Mouse (Mus musculus): ENCODE results near the gene Spata5.

The Spata5 gene

DNA sequence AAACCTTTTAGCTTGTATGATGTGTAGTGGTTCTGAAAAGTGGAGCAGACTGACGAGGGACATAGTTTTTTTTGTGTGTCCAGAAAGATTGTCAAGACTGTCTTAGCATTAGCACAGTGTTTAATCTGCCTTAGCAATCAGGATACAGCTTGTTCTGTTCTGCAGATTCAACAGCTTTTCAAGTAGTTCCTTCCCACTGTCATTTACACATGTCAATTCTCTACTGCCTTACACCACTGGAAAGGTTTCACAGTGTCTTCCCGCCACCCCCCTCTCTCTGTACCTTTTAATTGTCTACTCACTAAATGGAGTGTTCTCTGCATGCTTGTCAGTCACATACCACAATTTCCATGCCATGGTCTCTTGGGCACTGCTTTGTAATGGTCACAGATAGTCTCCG is 1.5 kb downstream of the Spata5 start:
- no peak for DNase-seq

DNA sequence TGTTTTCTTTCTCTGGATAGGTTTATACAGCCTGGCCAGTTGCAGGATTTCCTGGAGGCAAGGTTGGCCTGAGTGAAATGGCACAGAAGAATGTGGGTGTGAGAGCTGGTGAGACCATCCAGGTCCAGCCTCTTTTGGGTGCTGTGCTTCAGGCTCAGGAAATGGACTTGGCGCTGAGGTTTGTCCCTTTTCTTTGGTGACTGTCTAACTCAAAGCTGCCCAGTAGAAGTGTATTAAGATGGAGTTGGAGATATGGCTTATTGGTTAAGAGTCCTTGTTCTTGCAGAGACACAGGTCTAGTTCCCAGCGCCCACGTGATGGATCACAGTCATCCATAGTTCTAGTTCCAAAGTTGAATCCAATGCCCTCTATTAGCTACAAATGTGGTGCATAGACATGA is 6.4 kb downstream of the Spata5 start:
- no peak for DNase-seq

GRCm38 (mm10) chr3:37430359-37430758 is 10.7 kb downstream of the Spata5 start:
- no peak for DNase-seq

GRCm38 (mm10) chr3:37439770-37440169 is 20.1 kb downstream of the Spata5 start:
- DNase-seq, result no peak

- DNase-seq, result no peak
These were observed 23.7 kb downstream of the Spata5 start for GRCm38 (mm10) chr3:37443409-37443808.

DNA sequence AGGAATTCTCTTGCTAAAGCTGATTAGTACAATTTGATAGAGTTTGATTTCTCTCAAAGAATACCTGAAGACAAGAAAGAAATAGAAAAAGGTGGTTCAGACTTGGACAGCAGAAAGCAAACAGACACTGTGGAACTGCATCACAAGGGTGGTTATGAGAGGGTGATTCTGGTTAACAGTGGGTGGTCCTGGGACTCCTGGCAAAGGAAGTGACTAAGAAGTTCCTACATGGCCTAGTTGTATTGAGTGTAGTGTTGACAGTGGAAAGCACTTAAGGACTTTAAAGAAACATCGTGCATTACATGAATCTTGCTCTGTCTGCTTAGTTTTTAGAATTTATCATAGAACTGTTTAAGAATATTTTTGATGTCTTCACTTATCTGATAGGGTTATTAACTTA is 36.3 kb downstream of the Spata5 start:
- no peak for DNase-seq

- no peak for DNase-seq
These were observed 48.5 kb downstream of the Spata5 start for GRCm38 (mm10) chr3:37468170-37468569.

DNA sequence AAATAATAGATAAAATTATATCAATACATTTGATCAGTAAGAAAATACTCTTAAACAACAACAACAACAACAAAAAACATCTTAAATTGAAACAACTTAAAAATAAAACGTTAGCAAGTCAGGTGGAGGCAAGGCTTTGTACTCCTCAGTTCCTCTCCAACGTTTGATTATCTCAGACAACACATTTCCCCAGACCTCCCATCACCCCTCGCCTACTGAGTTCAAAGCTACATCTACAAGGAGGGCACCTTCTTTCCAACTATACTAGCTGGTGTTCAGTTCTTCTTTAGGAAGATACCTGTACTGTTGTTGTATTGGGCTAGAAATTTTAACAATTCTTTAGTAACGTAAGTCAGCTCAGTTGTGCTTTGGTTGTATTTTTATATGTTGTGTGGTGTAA is 49.7 kb downstream of the Spata5 start:
- DNase-seq, result no peak

- peak in 1 of 2 experiments; percentile 9 for DNase-seq
These were observed 51.2 kb downstream of the Spata5 start for GRCm38 (mm10) chr3:37470867-37471266.

- peak in 1 of 2 experiments; percentile 11 for DNase-seq
These were observed 52.8 kb downstream of the Spata5 start for GRCm38 (mm10) chr3:37472461-37472860.

- no peak for DNase-seq
These were observed 56.8 kb downstream of the Spata5 start for GRCm38 (mm10) chr3:37476485-37476884.

DNA sequence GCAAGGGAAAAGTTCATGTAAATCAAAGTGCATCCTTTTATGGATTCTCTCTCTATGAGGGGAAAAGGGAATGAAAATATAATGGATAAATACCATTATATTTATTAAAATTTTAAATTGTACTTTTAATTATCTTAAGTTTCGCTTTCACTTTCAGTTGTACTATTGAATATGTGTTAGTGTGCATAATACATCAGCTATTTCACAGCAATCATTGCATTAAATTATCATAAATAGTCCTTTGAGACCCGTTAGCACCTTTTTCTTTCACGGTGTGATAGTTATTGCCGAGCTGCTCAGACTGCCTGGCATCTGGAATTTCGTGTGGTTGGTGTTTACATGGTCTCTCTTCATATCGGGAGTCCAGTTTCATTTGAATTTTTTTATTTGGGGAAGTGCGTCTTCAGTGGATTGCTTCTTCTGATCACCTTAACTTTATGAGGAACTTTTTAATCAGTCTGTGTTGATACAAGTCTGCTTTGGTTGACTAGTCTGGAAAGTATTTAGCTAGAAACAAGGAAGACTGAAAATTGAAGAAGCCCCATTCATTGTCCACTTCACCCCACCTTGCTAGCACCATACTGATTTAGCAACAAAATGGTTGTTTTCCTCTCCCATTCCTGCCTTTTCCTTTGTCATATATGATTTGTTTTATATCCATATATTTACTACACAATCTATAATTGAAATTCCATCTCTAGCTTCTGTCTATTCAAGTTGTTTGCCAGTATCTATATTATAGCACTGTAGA is 57.9 kb downstream of the Spata5 start:
- no peak for DNase-seq

DNA sequence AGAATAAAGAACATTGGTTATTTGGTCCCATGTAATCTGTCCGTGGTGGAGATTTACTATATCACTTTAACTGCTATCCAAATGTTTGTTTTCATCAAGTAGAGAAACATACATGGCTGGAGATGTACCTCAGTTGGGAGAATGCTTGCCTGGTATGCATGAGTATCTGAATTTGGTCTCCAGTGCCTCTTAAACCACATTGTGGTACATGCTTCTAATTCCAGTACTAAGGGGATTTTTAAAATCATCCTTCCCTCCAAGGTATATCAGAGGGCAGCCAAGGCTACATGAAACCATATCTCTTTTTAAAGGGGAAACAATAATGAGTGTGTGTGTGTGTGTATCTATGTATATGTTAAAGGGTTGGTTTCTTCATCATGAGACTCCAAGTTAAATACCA is 60.1 kb downstream of the Spata5 start:
- DNase-seq, result no peak

DNA sequence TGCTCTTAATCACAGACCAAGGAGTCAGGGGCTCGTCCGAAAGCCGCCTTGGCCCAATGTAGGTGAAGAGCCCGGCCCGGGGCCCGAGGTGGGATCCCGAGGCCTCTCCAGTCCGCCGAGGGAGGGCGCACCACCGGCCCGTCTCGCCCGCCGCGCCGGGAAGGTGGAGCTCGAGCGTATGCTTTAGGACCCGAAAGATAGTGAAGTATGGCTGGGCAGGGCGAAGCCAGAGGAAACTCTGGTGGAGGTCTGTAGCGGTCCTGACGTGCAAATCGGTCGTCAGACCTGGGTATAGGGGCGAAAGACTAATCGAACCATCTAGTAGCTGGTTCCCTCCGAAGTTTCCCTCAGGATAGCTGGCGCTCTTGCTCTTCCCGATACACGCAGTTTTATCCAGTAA is 61.6 kb downstream of the Spata5 start:
- no peak for DNase-seq

GRCm38 (mm10) chr3:37482720-37483119 is 63.0 kb downstream of the Spata5 start:
- DNase-seq, result no peak

GRCm38 (mm10) chr3:37483709-37484265 is 64.1 kb downstream of the Spata5 start:
- DNase-seq, result no peak

GRCm38 (mm10) chr3:37487639-37488038 is 67.9 kb downstream of the Spata5 start:
- DNase-seq, result no peak

GRCm38 (mm10) chr3:37488173-37488572 is 68.5 kb downstream of the Spata5 start:
- DNase-seq, result no peak

DNA sequence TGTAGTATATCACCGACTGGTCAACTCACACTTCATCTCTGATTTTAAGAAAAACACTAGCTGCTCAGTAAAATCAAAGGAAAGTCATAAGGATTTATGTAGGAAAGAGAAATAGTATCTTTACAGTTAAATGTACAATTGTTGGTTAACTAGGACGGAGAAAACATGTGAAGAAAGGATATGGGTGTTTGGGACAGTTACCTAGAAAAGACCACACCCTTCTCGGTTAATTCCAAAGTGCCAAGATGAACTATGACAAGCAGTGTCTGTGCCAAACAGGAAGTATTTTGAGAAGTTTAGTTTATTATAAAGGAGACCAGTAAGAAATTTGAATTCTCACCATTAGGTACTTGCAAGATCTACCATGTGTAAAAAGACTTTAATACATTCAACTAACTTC is 70.3 kb downstream of the Spata5 start:
- no peak for DNase-seq

GRCm38 (mm10) chr3:37500939-37501338 is 81.2 kb downstream of the Spata5 start:
- DNase-seq, result no peak

- DNase-seq, result no peak
These were observed 82.9 kb downstream of the Spata5 start for GRCm38 (mm10) chr3:37502552-37502951.

- DNase-seq, result no peak
These were observed 84.2 kb downstream of the Spata5 start for GRCm38 (mm10) chr3:37503846-37504245.

DNA sequence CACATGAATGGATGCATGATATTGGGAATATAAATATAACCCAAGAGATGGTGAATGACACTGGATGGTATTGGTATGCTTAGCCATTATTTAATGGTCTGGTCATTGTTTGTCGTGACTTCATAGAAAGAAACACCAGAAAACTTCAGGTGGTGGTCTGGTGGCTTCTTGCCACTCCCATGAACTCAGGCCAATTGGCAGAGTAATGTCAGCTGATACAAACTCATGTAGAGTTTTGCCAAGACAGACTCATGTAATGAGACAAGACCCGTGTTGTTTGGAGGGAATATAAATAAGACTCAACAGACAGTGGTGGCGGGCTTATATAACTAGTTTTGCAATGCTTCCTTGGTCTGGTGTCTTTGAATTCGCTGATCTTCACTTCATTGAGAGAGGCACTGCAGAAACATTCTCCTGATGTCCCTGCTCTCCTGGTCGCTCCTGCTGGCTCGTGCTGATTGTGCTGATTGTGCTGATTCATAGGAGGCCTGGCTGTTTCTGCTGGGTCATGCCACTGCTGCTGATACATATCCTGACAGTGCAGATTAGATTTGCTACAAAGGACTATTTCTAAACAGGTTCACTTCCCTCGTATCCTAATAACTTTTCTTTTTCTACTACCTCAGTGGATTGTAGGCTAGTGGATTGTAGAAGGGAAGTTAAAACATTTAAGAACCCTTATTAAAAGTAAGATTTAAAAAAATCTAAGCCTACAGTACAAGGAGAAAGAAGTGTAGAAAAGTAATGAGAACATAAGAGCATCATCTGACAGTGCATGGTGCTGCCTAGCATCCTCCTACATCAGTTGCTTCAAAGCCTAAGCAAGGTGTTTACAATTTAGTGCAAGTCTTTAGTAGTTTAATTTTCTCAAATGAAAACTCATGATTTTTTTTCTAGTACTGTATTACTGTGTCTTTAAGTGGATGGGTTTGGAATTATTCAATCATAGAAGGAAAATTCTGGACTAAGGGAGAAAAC is 90.6 kb downstream of the Spata5 start:
- no peak for DNase-seq

- peak; percentile 4 to 19 for DNase-seq
These were observed 95.8 kb downstream of the Spata5 start for GRCm38 (mm10) chr3:37515485-37515884.

All from kidney, adult 8-10 months (tissue).